Mouse (Mus musculus): ENCODE results near the gene Rph3a.

DNA sequence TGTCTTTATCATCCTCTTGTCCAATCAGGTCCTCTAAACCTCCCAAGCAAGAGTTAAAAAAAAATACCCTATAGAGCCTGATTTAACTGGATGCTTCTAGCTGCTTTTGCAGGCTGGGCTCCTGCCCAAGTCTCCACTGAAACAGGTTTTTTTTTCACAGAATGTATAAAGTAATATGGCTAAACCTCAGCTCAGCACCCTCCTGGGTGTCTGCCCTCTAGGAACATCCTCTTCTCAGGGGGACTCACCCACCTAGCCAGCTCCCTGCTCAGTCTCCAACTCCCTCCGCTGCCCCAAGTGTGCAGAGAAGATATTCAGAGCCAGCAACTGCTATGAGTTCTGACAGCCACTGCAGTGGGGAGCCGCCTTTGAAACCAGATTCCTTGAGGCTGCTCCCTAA is 2.1 kb upstream of the Rph3a start:
- TF ChIP-seq POLR2A (IDR thresholded peaks at IDR 0.05; ENCODE audit: control insufficient read depth, extremely low read depth, insufficient read depth, low read length, poor library complexity), result no peak
- TF ChIP-seq CTCF (IDR thresholded peaks at IDR 0.05; ENCODE audit: borderline replicate concordance, control insufficient read depth, extremely low read depth, insufficient read depth, low read length, poor library complexity), result no peak
